Mouse (Mus musculus): ENCODE measurements around the gene Hist1h2ak. TPM values are rescaled to one million over a fixed set of nuclear protein-coding genes. Genes with fewer than 3 reads are reported as not detected.
"Not testable (repeated sequence)": the region's sequence is repeated elsewhere in the genome, so short reads cannot be mapped to it uniquely, and the experiment has no call there.

Hist1h2ak gene
- total RNA-seq (2017) = 437 and 599 TPM in 2 replicates

DNA sequence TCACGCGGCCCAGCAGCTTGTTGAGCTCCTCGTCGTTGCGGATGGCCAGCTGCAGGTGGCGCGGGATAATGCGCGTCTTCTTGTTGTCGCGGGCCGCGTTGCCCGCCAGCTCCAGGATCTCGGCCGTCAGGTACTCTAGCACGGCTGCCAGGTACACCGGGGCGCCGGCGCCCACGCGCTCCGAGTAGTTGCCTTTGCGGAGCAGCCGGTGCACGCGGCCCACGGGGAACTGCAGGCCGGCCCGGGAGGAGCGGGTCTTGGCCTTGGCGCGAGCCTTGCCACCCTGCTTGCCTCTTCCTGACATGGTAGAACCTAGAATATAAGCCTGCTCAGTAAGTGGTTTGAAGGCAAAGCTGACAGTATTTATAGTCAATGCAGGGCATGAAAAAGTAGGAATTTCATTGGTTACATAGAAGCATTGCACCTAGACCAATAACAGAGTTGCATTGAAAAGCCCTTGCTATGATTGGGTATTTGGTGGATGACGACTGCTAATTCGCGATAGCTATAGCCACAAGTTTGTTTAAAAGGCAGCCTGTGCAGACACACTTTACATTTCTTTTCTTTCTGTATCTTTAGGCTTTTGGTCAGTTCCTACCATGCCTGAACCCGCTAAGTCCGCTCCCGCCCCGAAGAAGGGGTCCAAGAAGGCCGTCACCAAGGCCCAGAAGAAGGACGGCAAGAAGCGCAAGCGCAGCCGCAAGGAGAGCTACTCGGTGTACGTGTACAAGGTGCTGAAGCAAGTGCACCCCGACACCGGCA is at the start of gene Hist1h2ak, which contains the start of gene Hist1h2bn:
Hist1h2ak (minus strand) TSS at position 304 of the 762 bp plus-strand sequence.
Hist1h2bn (plus strand) TSS at position 600 of the 762 bp plus-strand sequence.
- ATAC-seq (replicated peaks in 1 of 2; ENCODE audit: insufficient read depth in 1 of 2, low FRiP score in 2 of 2, low TSS enrichment in 1 of 2, low read depth in 1 of 2, poor library complexity in 2 of 2, severe bottlenecking in 2 of 2) = peak; percentile 89 to 94

DNA sequence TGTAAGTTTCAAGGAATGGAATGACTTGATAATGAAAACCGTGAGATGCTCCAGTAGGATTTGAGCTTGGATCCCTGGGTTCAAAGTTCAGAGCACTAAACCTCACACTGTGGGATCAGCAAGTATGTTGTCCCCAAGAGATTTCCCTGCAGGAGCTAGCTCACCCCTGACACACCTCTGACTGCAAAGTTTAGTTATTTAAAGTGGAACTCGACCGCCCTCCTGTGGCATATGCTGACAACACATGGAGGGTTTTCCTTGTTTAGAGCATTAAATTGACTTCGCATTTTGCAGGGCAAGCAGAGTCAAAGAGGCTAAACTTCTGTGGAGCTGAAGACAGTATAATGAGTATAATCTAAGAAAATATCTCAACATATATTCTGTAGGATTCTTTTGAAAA is 49.4 kb upstream of the Hist1h2ak start:
- peak; percentile 85 to 95 for ATAC-seq (replicated peaks in 1 of 2; ENCODE audit: insufficient read depth in 1 of 2, low FRiP score in 2 of 2, low TSS enrichment in 1 of 2, low read depth in 1 of 2, poor library complexity in 2 of 2, severe bottlenecking in 2 of 2)

DNA sequence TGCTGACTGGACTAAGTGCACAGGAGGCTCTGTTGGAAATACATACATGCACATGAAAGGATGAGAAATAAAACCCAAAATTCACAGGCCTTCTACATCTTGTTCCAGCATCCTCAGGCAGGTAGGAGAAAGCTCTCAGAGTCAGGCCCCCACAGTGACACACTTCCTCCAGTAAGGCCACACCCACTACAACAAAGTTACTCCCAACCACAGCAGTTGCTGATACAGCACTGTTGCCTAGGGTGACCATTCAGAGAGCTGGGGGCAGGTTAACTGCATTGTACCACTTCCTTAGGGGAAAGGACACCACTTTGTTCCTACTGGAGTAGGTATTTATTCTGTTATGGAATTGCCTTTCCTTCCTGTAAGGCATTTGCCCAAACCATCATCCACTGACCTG is 43.5 kb upstream of the Hist1h2ak start:
- peak; percentile 86 to 91 for ATAC-seq (replicated peaks in 1 of 2; ENCODE audit: insufficient read depth in 1 of 2, low FRiP score in 2 of 2, low TSS enrichment in 1 of 2, low read depth in 1 of 2, poor library complexity in 2 of 2, severe bottlenecking in 2 of 2)

DNA sequence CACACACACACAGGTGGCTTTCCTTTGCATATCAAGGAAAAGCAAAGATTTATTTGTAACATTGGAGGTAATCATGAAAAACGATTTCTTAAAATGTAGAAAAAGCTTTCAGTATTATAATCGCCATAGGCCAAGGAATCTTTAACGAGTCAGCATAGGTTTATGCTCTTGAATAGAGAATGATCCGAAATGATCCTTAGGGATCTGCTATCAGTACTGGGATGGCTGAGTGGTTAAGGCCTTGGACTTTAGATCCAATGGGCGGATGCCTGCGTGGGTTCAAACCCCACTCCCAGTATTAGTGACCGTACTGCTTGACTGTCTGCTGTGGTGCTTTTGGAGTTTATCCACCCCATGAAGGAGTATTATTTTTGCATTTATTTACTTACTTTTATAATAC is 42.0 kb upstream of the Hist1h2ak start:
- ATAC-seq (replicated peaks in 1 of 2; ENCODE audit: insufficient read depth in 1 of 2, low FRiP score in 2 of 2, low TSS enrichment in 1 of 2, low read depth in 1 of 2, poor library complexity in 2 of 2, severe bottlenecking in 2 of 2) = no peak

DNA sequence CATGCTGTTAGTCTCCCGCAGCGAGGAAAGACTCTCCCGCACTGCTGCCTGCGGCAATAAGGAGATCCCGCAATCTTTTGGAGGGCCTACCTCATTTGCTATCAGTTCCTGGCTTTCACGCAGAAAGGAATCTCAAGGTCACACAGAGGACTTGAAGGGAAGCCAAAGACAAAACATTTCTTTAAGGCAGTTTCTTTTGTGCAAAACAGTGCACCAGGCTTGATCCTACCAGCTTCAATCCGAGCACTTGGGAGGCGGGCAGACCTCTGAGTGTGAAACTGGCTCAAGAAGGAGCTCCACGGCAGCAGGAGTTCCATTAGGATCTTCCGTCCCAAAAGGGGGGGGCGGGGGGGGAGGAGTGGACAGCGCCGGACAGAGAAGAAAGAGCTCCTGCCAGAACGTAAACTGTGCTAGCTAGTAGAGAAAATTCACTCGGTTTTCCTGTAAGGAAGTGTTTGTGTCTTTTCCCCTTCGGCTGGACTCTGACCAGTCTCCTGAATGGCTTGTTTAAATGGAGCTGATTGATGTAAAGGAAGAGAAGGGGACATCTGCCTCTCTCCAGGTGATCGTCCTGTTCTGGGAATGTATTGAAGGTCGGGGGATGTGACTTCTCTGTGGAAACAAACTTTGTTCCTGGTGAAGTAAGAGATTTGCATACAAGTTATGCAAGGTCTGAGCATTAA is 37.1 kb upstream of the Hist1h2ak start:
- ATAC-seq (replicated peaks in 1 of 2; ENCODE audit: insufficient read depth in 1 of 2, low FRiP score in 2 of 2, low TSS enrichment in 1 of 2, low read depth in 1 of 2, poor library complexity in 2 of 2, severe bottlenecking in 2 of 2) = no peak

DNA sequence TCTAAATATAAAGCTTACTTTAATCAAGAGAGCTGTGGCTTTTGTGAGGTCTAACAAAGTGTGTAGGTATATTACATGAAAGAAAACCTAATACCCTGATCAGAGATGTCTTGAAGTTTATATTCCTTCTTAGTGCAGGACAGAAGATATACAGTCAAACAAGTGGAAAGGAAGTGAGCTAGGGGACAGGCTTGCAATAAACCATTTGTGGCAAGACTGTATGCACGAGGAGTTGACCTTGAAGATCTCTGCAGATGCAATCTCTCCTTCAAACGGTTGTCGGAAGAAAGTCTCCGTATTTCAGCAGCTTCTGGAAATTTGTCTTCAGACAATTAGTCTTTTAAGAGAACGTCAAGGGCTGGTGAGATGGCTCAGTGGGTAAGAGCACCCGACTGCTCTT is 36.3 kb upstream of the Hist1h2ak start:
- ATAC-seq (replicated peaks in 1 of 2; ENCODE audit: insufficient read depth in 1 of 2, low FRiP score in 2 of 2, low TSS enrichment in 1 of 2, low read depth in 1 of 2, poor library complexity in 2 of 2, severe bottlenecking in 2 of 2) = no peak

DNA sequence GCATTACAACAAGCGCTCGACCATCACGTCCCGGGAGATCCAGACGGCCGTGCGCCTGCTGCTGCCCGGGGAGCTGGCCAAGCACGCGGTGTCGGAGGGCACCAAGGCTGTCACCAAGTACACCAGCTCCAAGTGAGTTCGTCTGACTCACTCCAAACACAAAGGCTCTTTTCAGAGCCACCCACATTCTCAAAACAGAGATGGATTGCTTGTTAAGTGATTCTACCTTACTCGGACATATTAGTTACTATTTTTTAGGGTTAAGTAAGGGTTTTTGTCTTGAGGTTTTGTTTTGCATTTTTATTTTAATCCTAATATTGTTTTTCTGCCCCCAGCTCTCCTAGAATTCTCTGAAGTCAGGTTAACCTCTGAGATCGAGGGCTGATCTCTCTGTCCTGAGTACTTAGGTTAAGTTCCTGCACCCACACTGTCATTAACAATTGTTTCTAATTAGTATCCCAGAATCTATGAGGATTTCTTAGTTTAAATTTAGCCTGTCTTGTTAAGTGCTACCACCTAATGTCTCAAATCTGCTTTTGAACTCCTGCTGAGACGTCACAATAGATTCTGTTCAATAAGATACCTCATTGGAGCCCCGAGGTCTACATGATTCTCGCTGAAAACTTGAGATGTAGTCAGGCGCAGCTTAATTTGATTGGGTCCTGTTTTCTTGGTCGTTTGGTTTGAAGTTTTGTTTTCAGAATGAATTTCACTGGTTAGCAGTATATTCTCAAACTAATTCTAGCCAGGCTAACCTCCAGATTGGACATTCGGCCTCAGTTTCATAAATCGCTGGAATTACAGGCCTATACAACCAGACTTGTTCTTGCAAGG is 34.4 kb upstream of the Hist1h2ak start:
- ATAC-seq (replicated peaks in 1 of 2; ENCODE audit: insufficient read depth in 1 of 2, low FRiP score in 2 of 2, low TSS enrichment in 1 of 2, low read depth in 1 of 2, poor library complexity in 2 of 2, severe bottlenecking in 2 of 2) = no peak

DNA sequence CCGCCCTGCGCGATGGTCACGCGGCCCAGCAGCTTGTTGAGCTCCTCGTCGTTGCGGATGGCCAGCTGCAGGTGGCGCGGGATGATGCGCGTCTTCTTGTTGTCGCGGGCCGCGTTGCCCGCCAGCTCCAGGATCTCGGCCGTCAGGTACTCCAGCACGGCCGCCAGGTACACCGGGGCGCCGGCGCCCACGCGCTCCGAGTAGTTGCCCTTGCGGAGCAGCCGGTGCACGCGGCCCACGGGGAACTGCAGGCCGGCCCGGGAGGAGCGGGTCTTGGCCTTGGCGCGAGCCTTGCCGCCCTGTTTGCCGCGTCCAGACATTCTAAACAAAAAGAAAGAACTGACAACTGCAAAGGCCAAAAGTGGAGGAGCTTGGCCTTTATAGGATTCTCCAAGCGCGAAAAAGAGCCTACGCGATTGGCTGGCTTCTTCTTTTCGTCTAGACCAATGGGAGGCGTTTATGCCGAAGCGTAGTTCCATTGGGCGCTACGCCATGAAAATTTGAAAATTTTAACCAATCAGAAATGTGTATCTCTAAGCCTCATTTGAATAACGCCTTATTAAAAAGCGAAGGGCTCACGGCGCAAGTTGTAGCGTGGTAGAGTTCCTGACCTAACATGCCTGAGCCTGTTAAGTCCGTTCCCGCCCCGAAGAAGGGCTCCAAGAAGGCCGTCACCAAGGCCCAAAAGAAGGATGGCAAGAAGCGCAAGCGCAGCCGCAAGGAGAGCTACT is 33.4 kb upstream of the Hist1h2ak start, which contains the start of the genes Hist1h2an and Hist1h2bp:
Hist1h2an (minus strand) TSS at position 320 of the 731 bp plus-strand sequence.
Hist1h2bp (plus strand) TSS at position 563 of the 731 bp plus-strand sequence.
- peak; percentile 90 to 93 for ATAC-seq (replicated peaks in 1 of 2; ENCODE audit: insufficient read depth in 1 of 2, low FRiP score in 2 of 2, low TSS enrichment in 1 of 2, low read depth in 1 of 2, poor library complexity in 2 of 2, severe bottlenecking in 2 of 2)

DNA sequence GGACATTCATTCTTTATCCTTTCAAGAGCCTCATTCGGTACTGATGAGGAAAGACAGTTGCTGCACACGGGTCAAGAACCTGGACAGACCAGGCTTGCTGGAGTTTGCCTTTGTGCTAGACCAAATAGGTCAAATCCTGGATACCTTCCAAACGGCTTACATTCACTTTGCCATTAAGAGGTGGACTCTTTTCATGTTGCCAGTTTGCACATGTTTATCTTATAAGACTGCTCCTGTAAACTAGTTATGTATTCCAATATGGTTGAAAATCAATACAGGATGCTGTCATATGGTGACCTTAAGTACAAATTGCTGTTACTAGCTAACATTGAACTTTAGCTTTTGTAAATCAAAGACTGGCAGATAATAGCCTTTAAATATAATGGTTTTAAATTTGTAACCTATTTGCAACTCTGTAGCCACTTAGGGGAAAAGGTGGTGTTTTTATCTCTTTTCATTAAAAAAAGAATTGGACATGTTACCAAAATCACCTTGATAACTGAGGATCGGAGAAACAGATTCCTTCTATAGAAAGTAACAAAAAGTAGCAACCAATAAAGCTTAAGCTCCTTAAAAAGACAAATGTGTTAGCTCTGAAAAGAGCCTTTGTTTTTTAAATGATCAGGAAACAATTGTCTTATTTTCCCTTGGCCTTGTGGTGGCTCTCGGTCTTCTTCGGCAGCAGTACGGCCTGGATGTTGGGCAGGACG is 32.7 kb upstream of the Hist1h2ak start:
- no peak for ATAC-seq (replicated peaks in 1 of 2; ENCODE audit: insufficient read depth in 1 of 2, low FRiP score in 2 of 2, low TSS enrichment in 1 of 2, low read depth in 1 of 2, poor library complexity in 2 of 2, severe bottlenecking in 2 of 2)

DNA sequence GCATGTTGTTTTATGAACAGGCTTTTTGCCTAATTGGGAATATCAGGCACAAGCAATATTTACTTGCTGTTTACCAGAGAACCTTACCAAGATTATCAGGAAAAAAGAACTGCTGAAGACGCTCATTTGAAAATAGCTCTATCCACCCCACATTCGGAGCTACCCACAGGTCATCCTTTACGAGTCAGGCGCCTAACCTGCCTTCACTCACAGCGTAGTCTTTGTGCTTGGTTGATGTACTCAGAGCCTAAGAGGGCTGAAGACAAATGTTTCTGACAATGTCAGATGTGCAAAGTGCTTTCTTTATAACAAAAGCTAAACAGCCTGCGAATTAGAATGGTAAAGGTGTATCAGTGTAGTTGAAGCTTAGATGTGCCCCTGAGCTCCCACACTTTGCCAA is 30.7 kb upstream of the Hist1h2ak start:
- no peak for ATAC-seq (replicated peaks in 1 of 2; ENCODE audit: insufficient read depth in 1 of 2, low FRiP score in 2 of 2, low TSS enrichment in 1 of 2, low read depth in 1 of 2, poor library complexity in 2 of 2, severe bottlenecking in 2 of 2)

DNA sequence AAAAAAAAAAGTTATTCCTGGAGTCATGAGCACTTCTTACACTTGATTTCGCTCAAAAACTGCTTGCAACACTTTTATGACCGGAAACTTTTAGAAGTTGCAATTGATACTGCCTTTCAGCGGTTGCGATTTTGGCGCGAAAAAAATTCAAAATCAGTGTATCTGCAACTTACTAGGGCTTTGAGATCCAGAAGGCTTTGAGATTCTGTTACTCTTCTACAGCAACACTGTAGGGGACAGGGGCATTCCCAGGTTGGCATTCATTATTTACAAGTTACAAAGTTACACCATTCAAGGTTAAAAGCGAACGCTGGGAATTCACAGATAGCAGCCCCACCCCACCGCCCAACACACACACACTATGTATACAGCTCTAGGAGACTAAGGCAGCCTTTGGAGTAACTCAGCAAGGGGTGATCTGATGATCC is 30.1 kb upstream of the Hist1h2ak start:
- no peak for ATAC-seq (replicated peaks in 1 of 2; ENCODE audit: insufficient read depth in 1 of 2, low FRiP score in 2 of 2, low TSS enrichment in 1 of 2, low read depth in 1 of 2, poor library complexity in 2 of 2, severe bottlenecking in 2 of 2)

DNA sequence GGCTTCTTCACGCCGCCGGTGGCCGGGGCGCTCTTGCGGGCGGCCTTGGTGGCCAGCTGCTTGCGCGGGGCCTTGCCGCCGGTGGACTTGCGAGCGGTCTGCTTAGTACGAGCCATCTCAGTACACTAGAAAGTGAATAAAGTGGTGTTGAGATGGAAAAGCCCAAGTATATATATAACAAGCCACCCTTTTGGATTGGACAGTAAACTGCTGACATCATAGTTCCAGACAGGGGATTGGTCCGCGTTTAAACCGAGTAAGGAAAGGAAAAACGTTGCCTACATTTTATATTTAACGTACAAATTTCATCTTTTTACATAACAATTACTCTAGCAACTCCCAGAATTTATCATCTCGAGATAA is 29.6 kb upstream of the Hist1h2ak start, which contains the start of gene Hist1h3i:
Hist1h3i (minus strand) TSS at position 116 of the 363 bp plus-strand sequence.
- ATAC-seq (replicated peaks in 1 of 2; ENCODE audit: insufficient read depth in 1 of 2, low FRiP score in 2 of 2, low TSS enrichment in 1 of 2, low read depth in 1 of 2, poor library complexity in 2 of 2, severe bottlenecking in 2 of 2) = peak; percentile 44 to 52; a peak in 3 of 4 replicates

DNA sequence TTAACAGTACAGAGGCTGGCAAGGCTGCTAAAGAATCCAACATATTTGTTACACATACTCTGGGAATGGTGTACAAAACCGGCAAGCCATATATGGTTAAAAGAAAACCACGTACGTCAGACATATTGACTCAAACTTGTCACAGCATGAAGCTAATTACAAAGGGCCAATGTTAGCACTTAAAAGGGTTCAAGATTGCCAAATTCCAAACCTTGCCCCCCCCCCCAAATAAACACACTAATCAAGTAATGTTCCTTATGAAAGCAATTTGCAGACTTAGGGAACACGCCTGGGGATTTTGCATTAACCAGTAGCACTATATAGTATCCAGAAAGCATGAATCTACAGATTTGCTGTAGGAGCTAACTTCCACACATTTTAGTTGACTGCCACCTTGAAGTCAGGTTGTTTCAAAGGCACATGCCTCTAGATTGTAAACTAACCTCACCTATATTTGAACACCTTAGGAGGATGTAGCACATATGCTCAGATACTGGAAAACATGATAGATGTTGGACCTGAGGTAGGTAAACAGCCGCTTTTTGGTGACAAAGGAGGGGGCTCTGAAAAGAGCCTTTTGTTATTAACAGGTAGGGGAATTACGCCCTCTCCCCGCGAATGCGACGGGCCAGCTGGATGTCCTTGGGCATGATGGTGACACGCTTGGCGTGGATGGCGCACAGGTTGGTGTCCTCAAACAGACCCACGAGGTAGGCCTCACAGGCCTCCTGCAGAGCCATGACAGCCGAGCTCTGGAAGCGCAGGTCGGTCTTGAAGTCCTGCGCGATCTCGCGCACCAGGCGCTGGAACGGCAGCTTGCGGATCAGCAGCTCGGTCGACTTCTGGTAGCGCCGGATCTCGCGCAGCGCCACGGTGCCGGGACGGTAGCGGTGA is 29.0 kb upstream of the Hist1h2ak start:
- ATAC-seq (replicated peaks in 1 of 2; ENCODE audit: insufficient read depth in 1 of 2, low FRiP score in 2 of 2, low TSS enrichment in 1 of 2, low read depth in 1 of 2, poor library complexity in 2 of 2, severe bottlenecking in 2 of 2) = not testable (repeated sequence)

DNA sequence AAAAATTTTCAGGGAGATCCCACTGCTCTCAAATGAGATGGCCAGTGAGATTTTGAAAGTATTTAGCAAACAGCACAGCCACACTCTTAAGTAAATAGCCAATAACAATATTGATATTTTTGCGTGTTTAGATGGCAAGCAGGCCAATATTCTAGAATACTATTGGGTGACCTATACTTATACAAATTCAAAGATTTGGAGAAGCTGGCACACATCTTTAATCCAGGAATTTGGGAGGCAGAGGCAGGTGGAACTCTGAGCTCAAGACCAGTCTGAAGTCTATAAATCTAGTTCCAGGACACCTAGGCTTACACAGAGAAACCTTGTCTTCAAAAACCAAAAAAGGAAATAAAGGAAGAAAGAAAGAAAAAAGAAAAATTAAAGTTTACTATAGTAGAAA is 28.0 kb upstream of the Hist1h2ak start:
- no peak for ATAC-seq (replicated peaks in 1 of 2; ENCODE audit: insufficient read depth in 1 of 2, low FRiP score in 2 of 2, low TSS enrichment in 1 of 2, low read depth in 1 of 2, poor library complexity in 2 of 2, severe bottlenecking in 2 of 2)

DNA sequence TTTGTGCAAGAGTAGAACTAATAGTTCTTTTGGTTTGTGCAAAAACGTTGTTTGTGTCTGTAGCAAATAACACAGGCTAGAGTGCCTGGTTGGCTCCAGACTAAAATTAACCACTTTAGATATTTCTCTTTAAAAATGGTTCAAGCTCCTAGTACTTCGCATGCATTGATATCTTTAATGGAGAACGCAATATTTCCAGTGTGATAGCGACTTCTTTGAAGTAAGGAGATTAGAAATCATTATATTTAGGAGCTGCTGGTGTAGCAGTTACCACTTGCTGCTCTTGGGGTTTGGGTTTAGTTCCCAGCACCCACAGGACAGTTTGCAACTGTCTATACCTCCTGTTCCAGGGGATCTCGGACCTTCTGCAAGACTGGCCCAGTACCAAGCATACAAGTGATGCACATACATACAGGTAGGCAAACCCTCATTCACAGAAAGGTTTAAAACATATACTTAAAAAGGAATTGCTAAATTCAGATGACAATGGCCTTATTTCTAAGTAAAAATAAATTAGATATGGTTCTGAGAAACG is 27.5 kb upstream of the Hist1h2ak start:
- no peak for ATAC-seq (replicated peaks in 1 of 2; ENCODE audit: insufficient read depth in 1 of 2, low FRiP score in 2 of 2, low TSS enrichment in 1 of 2, low read depth in 1 of 2, poor library complexity in 2 of 2, severe bottlenecking in 2 of 2)
